Mouse (Mus musculus) ovary, postnatal 10 days (tissue): Measurements from ENCODE around the gene Sfxn2.

Experiments used
- DNase-seq: peaks from one replicate; pipeline ENCODE4 v3.0.0; 2022; ENCODE audit warnings: low spot score

The Sfxn2 gene

GRCm38 (mm10) chr19:46572951-46573937 lies at the start of gene Sfxn2, which contains the start of gene Arl3:
Gene Sfxn2 (plus strand): TSS chr19:46573365.
Gene Arl3 (minus strand): TSS chr19:46573198.
- peak; percentile 81 for DNase-seq

GRCm38 (mm10) chr19:46523480-46524151 lies 49.5 kb upstream of the Sfxn2 start:
- no peak for DNase-seq

DNA sequence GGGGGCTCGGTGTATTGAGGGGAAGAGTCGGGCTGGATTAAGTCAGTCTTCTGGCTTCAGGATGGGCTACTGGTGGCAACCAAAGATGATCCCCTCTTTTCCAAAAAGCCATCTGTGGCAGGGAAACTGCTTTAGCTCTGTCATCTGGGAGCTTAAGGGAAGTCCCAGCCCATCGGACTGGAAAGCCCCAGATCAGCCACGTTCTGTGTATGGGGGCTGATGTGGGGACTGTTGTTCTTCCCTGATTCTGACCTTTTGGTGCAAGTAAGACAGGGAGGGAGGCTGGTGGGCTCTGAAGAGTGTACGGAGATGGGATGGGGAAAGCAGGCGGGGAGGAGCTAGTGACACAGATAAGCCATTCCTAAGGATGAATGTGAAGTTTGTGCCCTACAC lies 49.0 kb upstream of the Sfxn2 start:
- DNase-seq = no peak

DNA sequence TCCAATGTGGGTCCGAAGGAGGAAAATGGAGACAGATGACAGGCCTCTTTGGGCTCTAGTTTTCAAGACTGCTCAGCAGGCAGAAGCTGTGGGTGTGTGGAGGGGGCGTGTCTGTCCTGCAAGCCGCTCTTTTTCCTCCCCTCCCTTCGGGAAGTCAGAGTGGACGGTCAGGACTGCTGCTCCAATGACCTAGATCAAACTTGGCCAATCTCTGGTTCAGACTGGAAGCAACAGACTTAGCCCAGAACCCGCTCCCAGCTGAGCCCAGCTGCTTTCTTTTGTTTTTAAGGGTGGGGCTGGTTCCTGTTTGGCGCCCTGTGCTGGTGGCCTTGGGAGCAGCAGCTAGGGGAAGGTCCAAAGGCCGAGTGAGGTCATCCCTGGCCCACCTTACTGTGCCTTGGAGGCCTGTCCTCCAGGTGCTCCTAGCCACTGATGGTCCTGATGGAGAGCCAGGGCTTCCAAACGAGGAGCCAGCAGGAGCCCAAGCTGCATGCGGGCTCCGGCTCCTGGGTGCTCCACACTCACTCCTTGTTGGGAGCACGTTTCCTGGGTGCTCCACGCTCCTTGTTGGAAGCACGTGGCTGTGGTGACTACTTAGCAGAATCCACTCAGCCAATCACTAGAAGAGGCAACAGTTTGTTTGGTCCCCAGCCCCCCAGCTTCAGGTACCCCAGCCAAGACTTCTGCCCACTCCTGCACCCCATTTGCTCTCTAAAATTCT lies 48.4 kb upstream of the Sfxn2 start:
- DNase-seq = no peak

DNA sequence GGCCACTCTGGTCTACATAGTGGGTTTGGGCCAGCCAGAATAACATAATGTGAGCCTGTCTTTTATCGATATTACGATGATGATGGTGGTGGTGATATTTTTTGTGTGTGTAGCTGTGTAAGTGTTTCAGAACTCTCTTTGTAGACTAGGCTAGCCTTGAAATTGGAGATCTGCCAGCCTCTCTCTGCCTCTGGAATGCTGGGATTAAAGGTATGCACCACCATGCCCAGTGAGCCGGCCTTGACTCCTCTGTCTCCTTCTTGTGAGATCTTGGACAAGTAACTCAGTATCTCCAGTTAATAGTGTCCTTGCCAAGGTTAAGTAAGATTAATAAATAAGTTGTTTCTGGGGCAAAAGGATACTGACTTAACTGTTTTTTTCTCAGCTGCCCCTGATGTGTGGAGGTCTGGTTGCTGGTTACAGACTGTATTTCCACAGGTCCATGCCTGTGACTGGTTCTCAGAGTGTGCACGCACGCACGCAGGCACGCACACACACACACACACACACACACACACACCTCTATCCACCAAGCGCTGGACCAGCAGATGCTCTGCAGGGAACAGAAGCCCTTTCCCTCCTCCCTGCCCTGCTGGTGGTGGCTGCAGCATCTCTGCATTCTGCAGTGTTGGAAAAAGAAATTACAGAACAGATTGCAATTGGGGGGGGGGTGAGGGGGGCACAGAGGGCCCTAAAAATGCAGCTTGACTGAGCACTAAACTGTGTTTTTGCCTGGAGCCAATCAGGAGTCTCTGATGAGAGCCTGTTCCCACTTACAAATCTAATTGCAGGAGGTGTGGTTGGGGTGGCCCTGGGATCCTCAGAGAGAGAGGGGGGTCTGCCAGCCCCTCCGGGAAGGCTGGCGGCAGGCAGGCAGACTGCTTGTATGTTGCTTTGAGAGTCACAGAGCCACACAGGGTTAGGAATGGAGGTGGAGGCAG lies 47.2 kb upstream of the Sfxn2 start:
- no peak for DNase-seq

- DNase-seq = no peak
Measured at GRCm38 (mm10) chr19:46527632-46528528, 45.3 kb upstream of the Sfxn2 start.

DNA sequence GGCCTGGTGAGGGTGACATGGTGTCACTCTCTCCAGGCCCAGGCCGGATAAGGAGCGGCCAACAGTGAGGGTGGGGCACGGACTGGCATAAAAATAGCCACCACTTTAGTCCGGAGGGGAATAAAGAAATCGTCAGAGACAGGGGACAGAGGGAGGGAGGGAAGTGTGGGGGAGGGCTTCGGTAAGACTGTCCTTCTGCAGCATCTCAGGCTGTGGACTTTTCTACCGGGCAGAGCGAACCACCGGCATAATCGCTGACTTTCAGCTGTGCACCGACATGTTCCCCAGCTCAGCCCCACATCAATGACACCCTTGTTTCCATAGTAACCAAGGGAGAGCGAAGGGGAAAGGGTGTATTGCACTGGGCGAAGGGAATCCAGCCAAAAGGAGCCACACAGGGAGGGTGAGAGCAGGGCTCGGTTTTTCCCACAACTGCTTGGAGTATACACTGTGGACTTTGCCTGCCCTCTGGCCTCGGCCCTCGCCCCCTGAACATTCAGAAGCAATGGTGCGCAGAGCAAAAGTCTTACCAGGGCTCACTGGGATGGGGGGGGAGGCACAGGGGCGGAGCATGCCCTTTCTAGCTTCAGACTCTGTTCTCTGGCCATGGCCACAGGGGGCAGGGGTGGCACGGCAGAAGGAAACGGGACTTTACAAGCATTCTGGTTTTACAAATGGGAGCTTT lies 44.5 kb upstream of the Sfxn2 start:
- DNase-seq = no peak

- DNase-seq = no peak
Measured at GRCm38 (mm10) chr19:46529601-46530448, 43.3 kb upstream of the Sfxn2 start.

GRCm38 (mm10) chr19:46530449-46530990 lies 42.6 kb upstream of the Sfxn2 start:
- no peak for DNase-seq

- no peak for DNase-seq
Measured at GRCm38 (mm10) chr19:46531071-46532030, 41.8 kb upstream of the Sfxn2 start.

- no peak for DNase-seq
Measured at GRCm38 (mm10) chr19:46532031-46532688, 41.0 kb upstream of the Sfxn2 start.

DNA sequence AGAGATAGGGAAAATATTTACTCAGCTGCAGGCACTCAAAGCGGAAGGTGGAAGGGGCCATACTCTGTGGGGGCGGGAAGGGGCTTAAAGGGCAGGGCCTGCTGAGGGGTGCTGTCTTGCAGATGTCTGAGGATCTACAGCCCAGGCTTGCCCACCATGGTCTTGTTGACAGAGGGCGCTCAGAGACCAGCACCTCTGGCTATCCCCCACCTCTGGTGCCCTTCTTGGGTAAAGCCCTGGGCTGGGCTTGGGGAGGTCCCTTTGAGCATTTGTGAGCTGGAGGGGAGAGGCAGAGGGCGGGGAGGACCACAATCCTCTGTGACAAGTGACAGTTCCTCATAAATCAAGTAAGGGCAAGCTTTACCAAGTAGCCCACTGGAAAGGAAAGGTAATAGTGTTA lies 40.1 kb upstream of the Sfxn2 start:
- DNase-seq = no peak

DNA sequence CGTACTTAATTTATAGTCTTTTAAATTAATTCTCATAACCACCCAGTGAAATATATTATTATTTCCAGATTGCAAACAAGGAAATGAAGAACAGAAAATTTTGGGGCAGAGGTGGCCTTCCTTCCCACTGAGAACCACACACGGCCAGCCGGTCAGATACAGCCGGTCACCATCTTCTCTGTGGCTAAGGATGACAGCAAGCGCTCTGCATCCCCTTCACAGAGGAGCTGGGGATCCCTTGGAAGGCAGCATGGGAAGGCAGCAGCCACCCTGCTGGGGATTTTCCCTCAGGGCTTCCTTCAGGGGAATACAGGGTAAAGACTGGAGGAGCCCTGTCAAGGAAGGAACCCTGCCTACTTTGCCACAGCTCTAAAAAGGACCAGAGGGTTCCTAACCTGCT lies 39.6 kb upstream of the Sfxn2 start:
- DNase-seq = no peak

DNA sequence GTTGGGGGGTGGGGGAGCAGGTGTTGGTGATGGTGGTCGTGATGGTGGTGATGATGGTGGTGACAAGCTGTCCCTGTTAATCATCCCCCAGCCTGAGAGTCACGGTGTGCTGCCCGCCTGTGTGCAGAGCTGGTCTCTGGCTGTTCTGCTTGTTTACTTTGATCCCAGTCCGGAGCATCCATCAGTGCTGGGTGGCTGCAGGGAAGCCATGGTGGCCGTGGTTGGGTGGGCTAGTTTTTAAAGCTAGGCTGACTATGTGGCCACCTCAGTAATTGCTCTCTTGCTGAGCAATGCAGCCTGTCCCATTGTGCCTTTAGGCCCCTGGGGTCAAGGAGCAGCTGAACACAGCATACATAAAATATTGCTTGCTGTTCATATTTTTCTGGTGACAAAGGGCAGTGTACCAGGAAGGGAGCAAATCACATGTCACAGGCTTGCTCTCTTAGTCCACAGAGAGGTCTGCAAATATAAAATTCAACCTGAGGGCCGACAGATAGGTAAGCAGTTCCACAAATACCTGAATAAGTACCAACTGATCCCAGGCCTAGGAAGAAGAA lies 38.5 kb upstream of the Sfxn2 start:
- DNase-seq = no peak

DNA sequence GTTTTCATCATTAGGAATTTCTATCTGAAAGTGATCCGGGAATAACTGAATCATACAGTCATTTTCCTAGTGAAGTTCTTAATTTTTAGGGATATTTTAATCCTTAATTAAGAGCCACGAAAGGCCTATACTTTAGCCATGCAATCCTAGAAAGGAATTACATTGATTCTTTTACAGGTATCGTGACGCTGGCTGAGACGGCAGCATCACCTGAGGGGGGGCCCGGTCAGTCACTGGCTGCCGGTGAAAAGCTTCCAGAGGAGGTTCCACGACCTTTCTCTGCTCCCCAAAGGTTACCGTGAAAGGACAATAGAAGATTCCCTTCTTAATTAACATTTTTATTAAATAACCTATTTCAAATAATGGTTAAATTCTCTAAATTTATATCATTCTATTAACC lies 35.8 kb upstream of the Sfxn2 start:
- DNase-seq = no peak

GRCm38 (mm10) chr19:46538213-46538612 lies 35.0 kb upstream of the Sfxn2 start:
- no peak for DNase-seq
